Mouse (Mus musculus): ENCODE measurements around the gene Kcnc3. TPM values are rescaled to one million over a fixed set of nuclear protein-coding genes. Genes with fewer than 3 reads are reported as not detected.
A peak's percentile ranks its signal among the peaks of the same experiment; 100 is the strongest.

The Kcnc3 gene
- total RNA-seq (2021), result 100 to 1,000 TPM in 1 of 2 experiments, 10 to 100 TPM in 1; 93.0 to 106 TPM
- long read RNA-seq, partial matches to known transcripts, result 2 of 27 reads
- long read RNA-seq, other reads (novel, unspliced or antisense), result 21 of 27 reads

- peak; percentile 86 to 92 for DNase-seq (ENCODE audit: low spot score in 2 of 2)
Measured at GRCm38 (mm10) chr7:44590402-44591347, at the start of gene Kcnc3. Gene Kcnc3, plus strand, starts transcription at chr7:44590664.

GRCm38 (mm10) chr7:44542555-44542954 lies 47.9 kb upstream of the Kcnc3 start:
- DNase-seq (ENCODE audit: low spot score in 2 of 2), result no peak

- no peak for DNase-seq (ENCODE audit: low spot score in 2 of 2)
Measured at GRCm38 (mm10) chr7:44543071-44543470, 47.4 kb upstream of the Kcnc3 start.

GRCm38 (mm10) chr7:44546274-44546673 lies 44.2 kb upstream of the Kcnc3 start:
- DNase-seq (ENCODE audit: low spot score in 2 of 2), result no peak

GRCm38 (mm10) chr7:44547041-44547440 lies 43.4 kb upstream of the Kcnc3 start:
- DNase-seq (ENCODE audit: low spot score in 2 of 2), result no peak

GRCm38 (mm10) chr7:44547725-44548124 lies 42.7 kb upstream of the Kcnc3 start:
- no peak for DNase-seq (ENCODE audit: low spot score in 2 of 2)

- peak; percentile 99 for DNase-seq (ENCODE audit: low spot score in 2 of 2)
Measured at GRCm38 (mm10) chr7:44548497-44549087, 41.9 kb upstream of the Kcnc3 start, which contains the start of gene Pold1. Gene Pold1, minus strand, starts transcription at chr7:44548849.

DNA sequence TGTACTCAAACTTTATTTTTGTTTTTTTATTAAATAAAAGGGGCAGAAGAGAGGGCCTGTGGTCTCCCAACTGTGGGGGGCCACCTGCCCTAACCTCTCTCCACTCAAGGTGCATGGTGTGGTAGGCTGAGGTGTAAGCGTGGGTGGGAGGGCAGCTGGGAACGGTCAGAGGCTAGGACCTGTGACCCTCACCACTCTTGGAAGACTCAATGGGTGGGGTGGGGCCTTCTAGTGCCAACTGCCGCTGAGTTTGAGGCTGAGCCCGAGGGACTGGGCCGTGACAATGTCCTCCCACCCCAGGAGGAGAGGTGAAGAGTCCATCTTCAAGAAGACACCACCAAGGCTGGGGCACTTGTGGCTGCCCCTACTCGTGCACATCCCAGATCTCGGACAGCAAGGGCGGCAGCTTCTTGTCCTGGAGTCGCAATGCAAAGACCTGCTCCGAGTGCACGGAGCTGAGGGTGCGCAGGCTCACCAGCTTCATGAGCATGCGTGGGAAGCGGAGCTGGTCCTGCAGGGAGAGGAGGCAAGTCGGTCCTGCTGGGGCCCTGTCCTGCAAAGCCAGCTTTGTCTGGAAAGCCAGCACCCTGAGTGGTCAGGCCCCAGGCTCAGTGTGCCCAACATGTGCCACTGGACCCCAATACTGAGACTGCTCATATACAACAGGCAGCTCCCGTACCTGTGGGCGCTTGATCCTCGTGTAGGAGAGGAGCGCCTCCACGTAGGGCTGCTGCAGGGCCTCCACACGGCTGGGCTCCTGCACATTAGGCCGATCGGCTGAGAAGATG lies 40.6 kb upstream of the Kcnc3 start:
- no peak for DNase-seq (ENCODE audit: low spot score in 2 of 2)

DNA sequence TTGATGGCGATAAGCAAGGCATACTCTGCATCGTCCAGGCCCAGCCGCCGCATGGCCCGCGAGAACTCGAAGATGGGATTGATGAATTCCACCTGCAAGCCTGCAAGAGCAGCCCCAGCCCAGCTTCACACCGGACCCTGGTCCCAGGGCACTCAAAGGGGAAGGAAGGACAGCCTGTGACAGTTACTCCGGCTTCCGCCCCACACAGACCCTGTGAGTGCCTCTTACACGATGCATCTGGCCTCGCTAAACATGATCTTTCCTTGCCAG lies 40.1 kb upstream of the Kcnc3 start:
- DNase-seq (ENCODE audit: low spot score in 2 of 2), result no peak

DNA sequence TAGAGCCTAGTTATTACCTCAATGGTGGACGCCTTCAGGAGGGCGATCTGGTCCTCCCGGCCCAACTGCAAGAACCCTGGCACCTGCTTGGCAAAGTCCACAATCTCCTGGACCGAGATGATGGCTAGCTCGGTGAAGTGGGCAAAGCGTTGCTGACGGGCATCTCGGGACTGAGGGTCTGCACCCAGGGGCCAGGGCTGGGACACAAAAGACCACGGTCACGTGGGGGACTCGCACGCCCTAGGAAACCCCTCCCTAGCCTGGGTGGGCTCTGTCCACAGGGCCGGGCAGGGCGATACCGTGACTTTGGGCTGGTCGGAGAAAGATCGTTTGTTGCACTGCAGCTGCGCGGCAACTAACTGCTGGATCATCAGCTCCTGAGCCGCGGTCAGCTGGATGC lies 39.2 kb upstream of the Kcnc3 start:
- no peak for DNase-seq (ENCODE audit: low spot score in 2 of 2)

GRCm38 (mm10) chr7:44551731-44552130 lies 38.7 kb upstream of the Kcnc3 start:
- peak in 1 of 2 experiments; percentile 41 for DNase-seq (ENCODE audit: low spot score in 2 of 2)

GRCm38 (mm10) chr7:44552141-44552908 lies 38.1 kb upstream of the Kcnc3 start:
- no peak for DNase-seq (ENCODE audit: low spot score in 2 of 2)

- peak; percentile 78 to 83 for DNase-seq (ENCODE audit: low spot score in 2 of 2)
Measured at GRCm38 (mm10) chr7:44553196-44553764, 37.2 kb upstream of the Kcnc3 start.

DNA sequence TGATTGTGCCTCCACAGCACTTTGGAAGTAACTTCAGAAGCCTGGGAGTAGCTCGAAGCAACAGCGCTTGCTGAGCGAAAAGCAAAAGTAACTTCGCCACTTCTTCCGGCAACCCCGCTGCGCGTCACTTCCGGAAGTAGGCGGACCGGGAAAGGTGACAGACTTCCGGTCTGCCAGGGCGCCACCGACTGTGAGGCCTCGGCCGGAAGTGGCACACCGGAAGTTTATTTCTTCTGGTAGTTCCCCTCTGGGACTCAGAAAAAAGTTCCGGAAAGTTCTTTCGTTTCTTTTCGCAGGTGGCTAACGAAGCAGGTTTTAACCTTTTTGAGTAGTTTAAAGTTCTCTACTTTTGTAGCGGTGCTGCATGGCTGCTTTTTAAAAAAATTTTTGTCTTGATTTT lies 36.6 kb upstream of the Kcnc3 start, which contains the start of gene Nr1h2:
TSS of gene Nr1h2 (minus strand) at position 126 of the 400 bp plus-strand sequence.
- DNase-seq (ENCODE audit: low spot score in 2 of 2), result peak; percentile 94 to 95

DNA sequence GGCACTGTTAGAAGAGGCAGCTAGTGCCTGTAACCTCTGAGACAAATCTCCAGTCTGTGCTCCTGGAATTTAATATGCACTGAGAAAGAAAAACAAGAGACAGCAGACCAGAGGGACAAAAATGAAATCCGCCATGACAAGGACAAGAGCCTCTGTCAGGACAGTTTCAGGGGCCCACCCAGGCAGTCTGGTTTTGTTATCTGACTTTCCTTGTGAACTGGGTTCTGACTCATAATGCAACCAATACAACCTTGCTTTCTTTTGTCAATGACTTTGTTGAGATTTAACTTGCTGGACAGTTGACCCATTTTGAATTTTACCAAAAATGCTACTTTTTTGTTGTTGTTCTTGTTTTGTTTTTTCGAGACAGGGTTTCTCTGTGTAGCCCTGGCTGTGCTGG lies 32.8 kb upstream of the Kcnc3 start:
- DNase-seq (ENCODE audit: low spot score in 2 of 2), result no peak

DNA sequence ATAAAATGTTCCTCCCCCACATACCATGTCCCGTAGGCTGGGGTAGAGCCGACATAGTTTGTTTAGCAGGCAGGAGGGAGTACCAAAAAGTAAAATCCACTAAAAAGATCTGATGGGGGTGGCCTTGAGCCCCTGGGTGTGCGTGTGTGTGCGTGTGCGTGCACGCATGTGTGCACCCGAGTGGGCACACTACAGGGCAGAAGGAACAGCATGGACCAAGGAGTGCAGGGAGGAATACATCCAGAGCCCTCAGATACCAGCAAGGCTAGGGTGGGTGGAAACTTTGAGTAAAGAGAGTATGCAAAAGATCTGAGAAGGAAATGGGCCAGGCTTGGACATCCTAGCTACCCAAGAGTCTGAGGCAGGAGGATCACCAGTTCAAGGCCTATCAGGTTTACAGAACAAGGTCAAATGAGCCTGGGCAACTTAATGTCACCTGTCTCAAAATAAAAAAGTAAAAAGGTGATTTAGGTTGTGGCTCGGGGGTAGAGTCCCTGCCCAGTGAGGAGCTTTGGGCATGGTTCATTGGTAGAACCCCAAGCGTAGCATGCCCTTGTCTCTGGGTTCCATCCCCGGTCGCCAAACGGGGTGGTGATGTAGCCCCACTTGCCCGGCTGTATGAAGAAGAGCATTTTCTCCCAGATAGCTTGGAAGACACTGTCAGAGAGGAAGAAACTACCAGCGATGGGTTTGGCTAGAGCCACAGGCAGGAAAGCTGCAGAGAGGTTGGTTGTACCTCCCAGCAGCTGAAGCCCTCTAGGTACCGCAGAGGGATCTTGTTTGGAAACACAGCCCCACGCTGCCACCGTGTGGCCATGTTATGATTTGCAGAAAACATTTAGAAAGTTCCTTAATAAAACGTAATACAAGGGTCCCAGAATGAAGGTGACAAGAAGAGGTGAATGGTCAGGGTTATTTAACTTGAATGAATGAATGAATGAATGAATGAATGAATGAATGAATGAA lies 29.7 kb upstream of the Kcnc3 start:
- DNase-seq (ENCODE audit: low spot score in 2 of 2), result peak; percentile 86

GRCm38 (mm10) chr7:44563284-44563683 lies 27.2 kb upstream of the Kcnc3 start:
- DNase-seq (ENCODE audit: low spot score in 2 of 2), result no peak

GRCm38 (mm10) chr7:44564486-44564885 lies 26.0 kb upstream of the Kcnc3 start:
- no peak for DNase-seq (ENCODE audit: low spot score in 2 of 2)

GRCm38 (mm10) chr7:44565414-44565813 lies 25.1 kb upstream of the Kcnc3 start:
- no peak for DNase-seq (ENCODE audit: low spot score in 2 of 2)
